8 mouse cellular contexts compared by ENCODE assay signal in genomic region chr12:50697492-50697891, GRCm38 (mm10). TPM values are rescaled to one million over a fixed set of nuclear protein-coding genes. Genes with fewer than 3 reads are reported as not detected.
DNase-seq lines count a peak whose midpoint lies in the region; ATAC-seq and TF ChIP-seq lines count a peak whose summit lies in the region.
"Had no signal": no experiment of that assay in that cellular context is flagged by ENCODE, and none has a peak within 500 bp of the region (broad histone marks: within the 10 kb centered on the region; RNA-seq: fewer than 3 reads in every experiment).

No protein-coding gene starts in this region.

- ATAC-seq in forebrain, embryonic 16.5 days, result peak; percentile 94
- ATAC-seq in granulocyte monocyte progenitor cell, adult 5-6 weeks (replicated peaks; ENCODE audit: poor library complexity, severe bottlenecking), result no peak

- no peaks in the 10 kb centered on the region for H3K36me3 ChIP-seq in kidney, adult 2 months (ENCODE audit: control insufficient read depth, insufficient read depth, low read length)
- H3K36me3 ChIP-seq in forebrain, embryonic 16.5 days (ENCODE audit: control insufficient read depth, insufficient read depth), result no peaks in the 10 kb centered on the region

- H3K27ac ChIP-seq in kidney, adult 2 months (ENCODE audit: insufficient read depth, low read depth, low read length), result no peak overlapping the region
- H3K27ac ChIP-seq in forebrain, embryonic 16.5 days (ENCODE audit: low read length), result no peak overlapping the region

- peak; percentile 45 for DNase-seq in kidney, adult 2 months
- no peak for DNase-seq in kidney, adult 18-20 months
- DNase-seq in adrenal gland, postnatal 14 days, result peak; percentile 11
- peak; percentile 54 to 80 for DNase-seq in left cerebral cortex, postnatal 14 days (ENCODE audit: low spot score in 2 of 2)
- DNase-seq in telencephalon, adult 2 months (ENCODE audit: low read depth, low spot score), result peak; percentile 45

- no peak overlapping the region for H3K9ac ChIP-seq in forebrain, embryonic 16.5 days (replicated peaks; ENCODE audit: low read depth, low read length)

- TF ChIP-seq CTCF in kidney, adult 2 months (conservative IDR thresholded peaks at IDR 0.05; ENCODE audit: insufficient read depth, insufficient read length, low read depth, low read length), result no peak

- no peak overlapping the region for H3K4me2 ChIP-seq in forebrain, embryonic 16.5 days (ENCODE audit: low read length)

- intact Hi-C loops in left cerebral cortex, postnatal 14 days (cut with DNase I), result loop anchor here (5.0 kb wide), 1 partner anchor 385 kb away; no protein-coding TSS in a partner anchor

- no peak for TF ChIP-seq POLR2A in kidney, adult 2 months (IDR thresholded peaks at IDR 0.05; ENCODE audit: low read depth, low read length)

- H3K4me3 ChIP-seq in kidney, adult 2 months (ENCODE audit: insufficient read depth, low read depth, low read length), result no peak overlapping the region
- no peak overlapping the region for H3K4me3 ChIP-seq in forebrain, embryonic 16.5 days (replicated peaks; ENCODE audit: low read length)
- H3K4me3 ChIP-seq: megakaryocyte, embryonic 14.5 days had no signal

- 6% methylated on average over 3 of the region's 3 CpGs for WGBS in kidney, adult 2 months
- 4% methylated on average over 3 of the region's 3 CpGs for WGBS in forebrain, embryonic 16.5 days

- no peaks in the 10 kb centered on the region for H3K9me3 ChIP-seq in forebrain, embryonic 16.5 days (ENCODE audit: control insufficient read depth, low read length)
- H3K9me3 ChIP-seq: megakaryocyte, embryonic 14.5 days had no signal

- H3K27me3 ChIP-seq in kidney, adult 2 months (replicated peaks; ENCODE audit: control insufficient read depth, insufficient read depth, low read length), result no peaks in the 10 kb centered on the region
- no peaks in the 10 kb centered on the region for H3K27me3 ChIP-seq in forebrain, embryonic 16.5 days (replicated peaks; ENCODE audit: control insufficient read depth, insufficient read depth, low read length)
- H3K27me3 ChIP-seq: megakaryocyte, embryonic 14.5 days had no signal

- H3K4me1 ChIP-seq in kidney, adult 2 months (ENCODE audit: control insufficient read depth, insufficient read depth, low read length), result no peaks in the 10 kb centered on the region
- H3K4me1 ChIP-seq in forebrain, embryonic 16.5 days (replicated peaks; ENCODE audit: control insufficient read depth, insufficient read depth, low read length), result no peaks in the 10 kb centered on the region; the same call in 1 of the 2 replicates
- H3K4me1 ChIP-seq: megakaryocyte, embryonic 14.5 days had no signal

RNA-seq across cellular contexts. Expression of gene Prkd1, which starts 48.6 kb away (rescaled TPM):
- polyA plus RNA-seq in kidney, adult 2 months (2012; rRNA removed), result 3.4 TPM in 2 replicates
- 11.0 and 13.0 TPM in 2 replicates for total RNA-seq in adrenal gland, postnatal 14 days (2021)
- polyA plus RNA-seq in forebrain, embryonic 16.5 days (2015; fragmentation: Nextera tagmentation; extraction: Ambion mirVana), result 4.9 and 5.7 TPM in 2 replicates
- 1 to 10 TPM; 7.1 to 7.4 TPM for total RNA-seq in left cerebral cortex, postnatal 14 days (2021)
- total RNA-seq in granulocyte monocyte progenitor cell, adult 5-6 weeks (2014; fragmentation: Nextera tagmentation), result not detected in 2 replicates
- not detected in 2 replicates for total RNA-seq in granulocyte monocyte progenitor cell, adult 5-6 weeks (2017)

Comparison
In these comparisons a context has a peak if more than half of its experiments do, and no peak if none do; other contexts are left out.
1. RNA of gene Prkd1, which starts 48.6 kb away (total RNA-seq): 11.0 to 13.0 TPM in adrenal gland, postnatal 14 days and 7.1 to 7.4 TPM in left cerebral cortex, postnatal 14 days; not detected in granulocyte monocyte progenitor cell, adult 5-6 weeks; every median in the first group is over 4 times any median in the second.